Mouse (Mus musculus) regulatory T cell (primary cell): ENCODE data around the gene 4930524B15Rik.

Experiments
- in situ Hi-C: fragments of 300-600 bp; cut with MboI, MseI; formaldehyde crosslinking; loops from one replicate; pipeline ENCODE4 v1.15.1; 2025; ENCODE audit warnings: high pct_unique_total_duplicates

Gene 4930524B15Rik

DNA sequence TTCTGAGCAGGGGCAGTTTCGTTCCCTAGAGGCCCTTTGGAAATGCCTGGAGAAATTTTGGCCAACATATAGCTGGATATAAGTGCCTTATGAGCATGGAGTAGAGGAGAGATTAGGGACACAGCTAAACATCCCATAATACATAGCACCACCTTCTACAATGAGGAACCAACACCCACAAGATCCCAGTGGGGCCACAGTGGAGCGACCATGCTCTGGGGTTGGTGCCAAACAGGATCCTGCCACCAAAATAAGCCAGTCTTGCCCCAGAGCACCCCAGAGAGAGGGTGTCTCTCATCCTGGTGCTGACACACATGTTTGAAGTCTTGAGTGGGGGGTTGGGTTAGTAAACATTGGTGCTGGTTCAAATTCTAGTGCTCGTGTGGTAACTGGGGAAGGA, 63.2 kb downstream of the 4930524B15Rik start:
- in situ Hi-C loops: loop anchor here (10.0 kb wide), 1 partner anchor 536 kb away; no protein-coding TSS in a partner anchor
